Mouse (Mus musculus): ENCODE results near the gene Auh.

The Auh gene

DNA sequence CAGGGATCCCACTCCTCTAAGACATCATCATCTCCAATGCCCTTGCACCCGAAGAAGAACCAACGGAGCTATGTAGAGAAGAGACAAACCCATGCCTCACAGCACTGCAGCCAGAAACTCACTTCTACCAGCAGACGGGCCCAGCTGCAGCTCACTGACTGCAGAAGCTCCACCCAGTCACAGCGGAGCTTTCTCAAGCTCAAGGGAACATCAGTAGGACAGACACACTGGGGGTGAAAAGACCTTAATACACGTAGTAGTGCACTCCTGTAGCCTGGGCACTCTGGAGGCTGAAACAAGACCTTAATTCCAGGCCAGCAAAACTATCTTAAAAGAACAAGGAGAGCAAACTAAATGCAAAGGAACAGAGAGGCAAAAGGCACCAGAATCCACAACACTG, 5.0 kb downstream of the Auh start:
- no peak for ATAC-seq (ENCODE audit: low TSS enrichment)

DNA sequence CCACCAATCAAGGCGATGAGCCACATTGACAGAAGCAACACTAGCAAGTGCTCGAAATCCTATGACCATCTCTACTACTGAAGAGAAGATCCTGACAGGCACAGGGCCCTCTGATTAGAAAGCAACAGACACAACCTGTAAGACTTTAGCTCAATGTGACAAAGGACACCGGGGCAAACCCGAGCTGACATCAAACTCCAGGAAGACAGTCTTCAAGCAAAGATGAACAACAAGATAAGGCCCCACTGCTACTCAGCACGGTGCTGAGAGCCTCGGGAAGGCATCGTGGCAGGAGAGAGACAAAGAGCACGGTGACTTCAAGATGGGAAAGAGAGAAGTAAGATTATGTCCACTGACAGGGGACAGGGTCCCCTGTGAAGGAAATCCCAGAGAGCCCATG, 7.5 kb downstream of the Auh start:
- no peak for ATAC-seq (ENCODE audit: low TSS enrichment)

DNA sequence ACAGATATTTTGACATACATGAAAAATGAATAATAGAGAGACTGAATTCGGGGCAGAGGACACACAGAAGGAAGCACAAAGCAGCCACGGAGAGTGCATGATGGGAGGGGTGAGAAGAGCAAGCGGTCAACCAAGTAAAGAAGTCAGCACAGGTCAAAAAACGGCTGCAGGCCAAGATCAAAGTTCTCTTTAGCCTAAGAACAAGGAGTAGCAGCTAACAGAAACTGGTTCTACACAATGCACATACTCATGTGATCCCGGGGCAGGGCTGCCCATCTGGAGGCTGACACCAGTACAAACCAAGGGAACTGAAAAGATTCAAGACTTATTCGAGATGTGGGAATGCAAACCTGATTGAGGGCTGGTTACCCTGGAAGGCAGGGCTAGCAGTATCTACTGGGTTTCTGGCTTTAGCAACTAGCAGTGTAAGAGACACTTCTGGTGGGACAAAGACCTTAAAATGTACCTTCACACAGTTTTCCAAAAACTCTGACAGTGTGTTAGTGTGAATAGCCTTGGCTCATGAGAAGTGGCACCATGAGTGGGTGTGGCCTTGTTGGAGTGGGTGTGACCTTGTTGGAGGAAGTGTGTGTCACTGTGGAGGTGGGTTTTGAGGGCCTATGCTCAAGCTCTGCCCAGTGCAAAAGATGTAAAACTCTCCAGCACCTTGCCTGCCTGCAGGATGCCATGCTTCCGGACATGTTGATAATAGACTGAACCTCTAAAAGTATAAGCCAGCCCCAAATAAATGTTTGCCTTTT, 8.2 kb downstream of the Auh start:
- ATAC-seq (ENCODE audit: low TSS enrichment): no peak

DNA sequence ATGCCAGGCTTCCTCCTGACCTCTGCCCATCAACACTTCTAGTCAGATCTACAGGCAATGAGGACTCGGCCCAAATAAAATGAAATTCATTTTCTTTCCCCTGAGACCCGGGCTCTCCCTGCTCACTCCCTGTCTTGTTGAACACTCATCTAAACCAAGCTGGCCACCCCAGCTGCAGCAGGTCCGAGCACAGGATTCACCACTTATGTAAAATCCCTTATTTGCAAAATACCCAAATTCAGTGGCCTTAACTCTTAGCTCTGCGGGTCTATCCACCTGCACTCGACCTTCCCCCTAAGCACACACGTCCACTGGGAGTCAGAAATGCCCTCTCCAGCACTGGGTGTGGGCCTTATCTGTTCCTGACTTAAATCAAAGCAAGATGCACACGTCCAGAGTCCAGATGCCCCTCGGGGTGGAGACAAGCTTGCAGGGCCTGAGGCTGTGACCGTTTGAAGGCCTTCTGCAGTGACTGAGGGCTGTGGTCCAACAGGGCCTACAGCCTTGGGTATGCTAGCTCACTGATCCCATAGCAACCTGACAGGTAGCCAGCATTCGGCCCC, 9.6 kb downstream of the Auh start:
- no peak for ATAC-seq (ENCODE audit: low TSS enrichment)

DNA sequence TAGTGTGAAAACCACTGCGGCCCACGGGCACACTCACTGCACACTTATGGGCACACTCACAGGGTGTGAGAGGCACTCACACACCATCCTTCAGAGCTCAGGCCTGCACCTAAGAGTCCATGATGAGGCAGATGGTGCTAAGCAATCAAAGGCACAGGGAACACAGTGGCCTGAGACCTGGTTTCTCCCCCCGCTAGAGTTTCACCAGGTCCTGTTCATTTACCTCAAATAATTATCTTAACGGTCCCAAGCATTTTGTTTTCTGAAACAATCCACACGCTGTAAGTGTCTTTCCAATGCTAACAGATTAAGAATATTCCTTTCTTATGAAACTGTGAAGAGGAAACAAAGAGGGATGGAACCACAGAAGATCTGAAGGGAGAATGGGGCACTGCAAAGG, 11.1 kb downstream of the Auh start:
- ATAC-seq (ENCODE audit: low TSS enrichment): no peak

DNA sequence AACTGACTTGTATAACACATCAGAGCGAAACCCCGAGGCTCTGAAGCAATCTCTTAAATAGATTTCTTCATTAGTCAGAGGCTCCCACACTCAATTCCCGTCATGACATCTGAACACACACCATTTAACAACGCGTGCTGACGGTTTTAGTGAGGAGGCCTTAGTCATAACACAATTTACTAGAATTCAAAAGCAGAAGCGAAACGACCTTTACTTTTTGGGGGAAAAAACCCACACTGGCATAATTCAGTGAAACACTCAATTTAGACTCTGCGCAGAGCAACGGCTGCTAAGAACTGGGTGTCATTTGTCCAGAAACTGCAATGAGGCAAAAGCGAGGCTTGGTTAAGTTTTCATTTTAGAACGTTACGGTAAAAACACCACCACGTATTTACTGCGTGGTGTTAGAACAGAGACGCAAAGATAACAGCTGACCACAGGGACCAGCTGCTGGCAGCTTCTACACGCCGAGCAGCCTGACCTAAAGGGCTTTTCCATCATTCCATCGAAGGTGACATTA, 14.8 kb downstream of the Auh start:
- ATAC-seq (ENCODE audit: low TSS enrichment): peak; percentile 45

DNA sequence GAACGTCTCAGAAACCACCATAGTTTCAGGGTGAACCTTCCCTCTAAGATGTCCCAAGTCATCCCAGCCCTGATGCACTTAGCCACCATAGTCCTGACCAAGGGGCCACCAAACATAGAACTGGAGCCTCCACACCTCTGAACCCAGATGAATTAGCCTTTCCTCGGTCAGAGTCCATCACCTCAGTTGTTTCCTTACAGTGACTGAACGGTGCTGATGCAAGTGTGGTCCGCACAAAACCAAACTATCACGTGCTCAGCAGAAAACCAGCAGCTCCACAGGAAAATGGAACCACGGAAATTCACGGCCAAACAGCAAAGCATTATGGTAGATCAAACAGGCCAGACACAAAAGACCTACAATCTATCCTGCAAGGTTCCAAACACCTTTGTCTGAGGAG, 15.6 kb downstream of the Auh start:
- no peak for ATAC-seq (ENCODE audit: low TSS enrichment)

DNA sequence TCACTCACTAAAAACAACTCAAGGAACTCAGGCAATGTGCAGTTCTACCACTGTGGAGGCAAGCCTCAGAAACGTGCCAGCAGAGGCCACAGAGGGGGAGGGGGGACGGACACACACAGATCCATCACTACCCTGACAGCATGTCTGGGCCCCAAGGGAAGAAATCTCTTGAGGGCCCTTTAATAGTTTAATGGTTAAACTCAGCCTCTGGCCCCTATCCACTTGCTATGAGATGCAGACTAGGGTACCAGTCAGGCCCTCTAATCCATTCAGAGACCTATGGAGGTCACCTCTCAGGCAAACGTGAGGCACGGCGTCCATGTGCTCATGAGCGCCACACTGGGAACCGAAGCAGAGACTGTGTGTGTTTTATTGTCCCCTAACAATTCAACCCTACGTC, 17.0 kb downstream of the Auh start:
- ATAC-seq (ENCODE audit: low TSS enrichment): no peak

DNA sequence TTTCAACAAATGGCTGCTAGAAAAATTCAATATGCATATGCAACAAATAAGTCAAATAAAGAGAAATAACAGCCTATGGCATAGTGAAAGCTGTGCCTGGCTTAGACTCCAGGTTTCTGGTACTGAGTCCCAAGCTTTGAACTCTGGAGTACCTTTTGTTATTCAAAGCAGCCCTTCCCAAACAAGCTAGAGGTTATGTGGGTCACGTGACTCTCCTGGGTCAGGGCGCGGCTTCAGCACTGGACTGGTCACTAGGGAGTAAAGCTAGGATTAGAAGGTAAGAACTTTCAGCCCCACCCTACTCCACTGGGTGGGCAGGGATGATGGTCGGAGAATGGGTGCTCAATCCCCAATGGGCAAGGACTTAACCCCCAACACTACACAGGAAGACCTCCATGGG, 18.2 kb downstream of the Auh start:
- ATAC-seq (ENCODE audit: low TSS enrichment): no peak

DNA sequence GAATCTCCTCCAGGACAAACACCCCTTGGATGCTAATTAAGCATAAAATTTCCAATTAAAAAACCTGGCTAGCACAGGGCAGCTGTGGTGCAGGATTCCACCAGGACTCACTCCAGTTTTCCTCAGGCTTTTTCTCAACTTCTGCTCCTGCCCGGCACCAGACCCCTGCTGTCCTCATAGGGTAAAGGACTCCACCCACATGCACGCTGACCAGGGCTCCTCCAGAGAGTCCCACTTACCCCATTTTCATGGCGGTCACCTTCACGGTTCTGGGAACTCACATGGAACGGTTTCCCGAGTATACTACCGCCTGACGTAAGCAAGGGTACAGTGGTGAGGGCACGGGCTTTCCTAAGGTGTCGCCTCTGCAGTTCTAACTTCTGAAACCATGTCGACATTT, 23.2 kb downstream of the Auh start:
- no peak for ATAC-seq (ENCODE audit: low TSS enrichment)

DNA sequence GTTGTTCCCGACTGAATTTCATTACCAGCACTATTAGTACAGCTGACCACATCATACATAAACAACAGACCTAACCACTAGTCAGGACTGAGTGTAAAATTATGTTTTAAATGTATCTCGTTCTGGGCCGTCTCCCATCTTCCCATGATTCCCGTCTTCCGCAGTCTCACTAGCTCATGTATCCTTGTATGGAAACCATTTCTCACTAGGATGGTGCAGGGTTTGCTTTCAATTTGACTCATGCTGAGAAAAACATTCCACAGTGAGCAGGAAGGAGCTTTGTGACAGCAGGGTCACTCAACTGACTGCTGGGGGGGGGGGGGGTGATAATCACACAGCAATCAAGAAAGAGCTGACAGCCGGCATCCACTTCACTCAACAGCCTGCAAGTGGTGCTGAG, 25.3 kb downstream of the Auh start:
- ATAC-seq (ENCODE audit: low TSS enrichment): no peak

DNA sequence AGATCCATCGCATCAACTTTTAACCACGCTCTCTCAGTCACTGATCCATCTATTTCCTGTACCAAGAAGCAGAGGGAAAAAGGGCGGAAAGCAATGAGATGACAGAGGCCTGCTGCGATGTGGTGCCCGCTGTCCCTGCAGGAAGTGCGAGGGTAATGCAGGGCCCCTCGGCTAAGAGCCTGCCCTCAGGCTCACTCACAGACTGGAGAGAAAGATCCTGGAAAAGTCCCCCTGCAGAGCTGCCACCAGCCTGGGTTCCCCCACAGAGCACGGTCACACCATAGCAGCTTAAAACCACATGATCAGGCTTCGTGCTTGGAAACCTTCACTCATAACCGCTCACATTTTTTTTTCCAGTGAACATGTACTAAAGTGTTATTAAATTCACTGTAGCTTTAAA, 25.7 kb downstream of the Auh start:
- no peak for ATAC-seq (ENCODE audit: low TSS enrichment)

DNA sequence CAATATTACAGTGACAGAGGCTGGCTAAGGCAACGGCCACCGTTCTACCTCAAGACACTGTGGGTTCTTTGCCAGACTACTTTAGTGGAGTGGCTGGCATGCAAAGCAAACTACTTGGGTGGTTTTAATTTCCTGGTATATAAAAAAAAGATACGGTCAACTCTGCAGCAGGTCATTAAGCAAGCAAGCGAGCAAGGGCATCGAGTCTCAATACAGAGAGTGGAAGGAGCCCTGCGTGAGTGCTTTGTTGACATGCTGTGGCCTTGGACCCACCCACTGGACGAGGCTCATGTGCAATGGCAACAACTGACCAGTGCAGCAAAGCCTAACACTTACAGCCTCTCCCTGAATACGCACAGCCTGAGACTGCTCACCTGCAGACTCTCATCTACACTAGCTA, 27.0 kb downstream of the Auh start:
- ATAC-seq (ENCODE audit: low TSS enrichment): no peak

DNA sequence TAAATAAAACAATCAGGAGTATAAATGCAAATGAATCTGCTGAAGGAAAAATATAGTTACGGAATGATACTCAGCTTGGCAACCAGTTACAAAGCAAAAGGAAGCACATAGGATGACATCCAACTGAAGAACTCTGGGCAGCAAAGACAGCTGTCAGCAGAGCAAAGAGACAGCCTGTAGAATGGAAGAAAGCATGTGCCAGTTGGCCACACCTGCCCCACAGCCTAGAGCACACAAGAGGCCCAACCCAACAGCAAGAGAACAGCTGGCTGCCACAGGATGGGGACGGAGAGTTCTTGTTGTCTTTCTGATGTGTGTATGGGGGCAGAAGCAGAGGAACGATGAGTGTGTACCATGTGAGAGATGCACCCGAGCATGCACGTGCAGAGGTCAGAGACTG, 29.8 kb downstream of the Auh start:
- peak; percentile 51; the same call in 1 of the 2 replicates for ATAC-seq (ENCODE audit: low TSS enrichment)

DNA sequence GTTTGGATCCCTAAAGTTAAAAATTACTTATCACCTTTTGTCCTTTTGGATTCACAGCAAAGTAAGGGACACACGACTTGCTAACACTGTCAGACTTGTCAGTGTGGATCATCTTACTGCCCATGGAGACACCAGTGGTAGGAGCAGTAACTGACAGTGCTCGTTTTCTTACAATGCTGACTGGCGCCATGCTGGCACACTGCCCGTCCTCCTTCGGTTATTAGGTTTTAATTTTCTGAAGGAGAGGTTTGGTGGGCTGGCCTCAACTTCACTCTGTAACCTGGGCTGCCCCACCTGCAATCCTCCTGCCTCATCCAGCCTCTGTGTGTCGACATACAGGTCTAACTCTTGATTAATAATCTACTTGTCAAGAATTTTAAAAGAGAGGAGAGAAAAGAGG, 31.7 kb downstream of the Auh start:
- ATAC-seq (ENCODE audit: low TSS enrichment): no peak

DNA sequence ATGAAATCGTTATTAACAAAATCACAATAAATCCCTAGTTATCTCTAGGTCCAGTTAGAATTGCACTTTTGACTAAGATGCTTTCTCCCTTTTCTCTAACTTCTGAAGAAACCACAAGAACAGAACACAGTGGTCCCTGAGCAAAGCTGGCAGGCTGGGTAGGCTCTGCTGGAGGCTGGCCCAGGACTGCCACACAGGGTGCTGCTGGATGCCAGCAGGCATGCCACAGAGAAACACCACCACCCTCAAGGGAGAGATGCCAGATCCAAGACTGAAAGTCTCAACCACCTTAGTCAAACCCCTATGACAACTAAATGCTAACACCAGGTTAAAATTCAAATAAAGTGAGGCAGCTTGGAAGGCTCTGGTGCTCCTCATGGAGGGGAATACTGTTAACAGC, 36.7 kb downstream of the Auh start:
- ATAC-seq (ENCODE audit: low TSS enrichment): peak; percentile 81

DNA sequence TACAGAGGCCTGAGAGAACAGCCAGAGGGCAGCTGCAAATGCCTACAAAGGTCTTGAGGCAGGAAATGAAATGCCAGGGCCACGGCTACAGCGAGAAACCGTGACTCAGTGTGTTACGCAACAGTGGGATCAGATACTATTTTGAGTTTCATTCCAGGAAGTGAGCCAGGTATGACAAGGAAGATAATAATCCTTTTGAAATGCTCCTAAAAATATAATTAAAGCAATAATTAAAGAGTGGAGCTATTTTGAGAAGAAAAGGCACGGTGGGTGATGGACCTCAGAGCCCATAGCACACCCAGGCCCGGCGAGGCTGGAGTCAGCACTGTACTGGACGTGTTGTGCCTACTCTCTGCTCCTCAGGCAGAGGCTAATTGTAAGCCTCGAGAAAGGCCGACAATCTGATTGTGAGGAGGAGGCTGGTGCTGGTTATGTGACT, 37.4 kb downstream of the Auh start:
- peak; percentile 54 for ATAC-seq (ENCODE audit: low TSS enrichment)

DNA sequence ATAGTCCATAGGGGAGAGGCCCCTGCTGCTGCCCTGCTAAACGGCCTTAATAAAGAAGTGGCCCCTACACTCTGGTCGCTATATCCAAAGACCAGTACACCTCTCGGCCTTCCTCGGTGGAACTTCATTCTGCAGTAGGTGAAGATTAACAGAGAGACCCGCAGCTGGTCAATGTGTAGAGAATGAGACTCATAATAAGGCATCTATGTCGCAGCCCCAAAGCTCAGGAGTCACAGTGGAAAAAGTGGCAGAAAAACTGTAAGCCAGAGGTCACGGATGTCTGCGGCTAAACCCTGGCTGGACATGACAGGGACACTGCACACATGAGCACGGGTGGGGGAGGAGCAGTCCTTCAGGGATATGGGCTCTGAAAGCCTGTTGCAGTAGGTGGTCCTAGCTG, 39.2 kb downstream of the Auh start:
- ATAC-seq (ENCODE audit: low TSS enrichment): no peak

DNA sequence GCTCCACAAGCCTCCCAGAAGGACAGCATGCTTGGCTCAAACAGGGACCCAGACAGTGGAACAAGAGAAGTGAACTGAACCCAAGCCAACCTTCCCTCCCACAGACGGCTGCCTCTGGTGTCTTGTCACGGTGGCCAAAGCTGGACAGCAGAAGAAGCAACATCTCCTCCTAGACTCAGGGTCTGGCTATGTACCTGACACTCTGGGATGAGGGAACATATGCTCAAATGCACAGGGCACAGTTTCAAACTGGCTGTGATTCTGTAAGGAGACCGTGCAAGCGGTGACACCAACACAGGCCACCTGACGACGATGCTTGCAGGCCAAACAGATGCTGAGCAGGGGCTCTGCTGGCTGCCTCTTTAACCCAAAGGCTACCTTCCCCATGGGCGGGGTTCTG, 42.7 kb downstream of the Auh start:
- ATAC-seq (ENCODE audit: low TSS enrichment): no peak

DNA sequence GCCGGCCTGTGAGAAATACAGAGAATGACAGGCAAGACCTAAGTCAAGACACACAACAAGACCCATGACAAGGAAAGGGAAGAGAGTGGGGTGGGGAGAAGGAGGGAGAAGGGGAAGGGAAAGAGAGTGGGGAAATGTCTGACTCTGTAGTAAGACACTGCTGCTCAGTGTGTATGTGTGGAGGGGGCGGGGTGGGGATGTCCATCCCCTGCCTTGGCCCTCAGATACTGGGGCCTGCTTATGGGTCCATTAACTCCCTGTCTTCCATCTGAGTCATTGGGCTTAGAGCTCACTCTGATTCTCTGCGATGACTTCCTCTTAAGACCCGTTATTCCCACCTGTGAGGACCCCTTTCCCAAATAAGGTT, 45.5 kb downstream of the Auh start:
- ATAC-seq (ENCODE audit: low TSS enrichment): no peak

DNA sequence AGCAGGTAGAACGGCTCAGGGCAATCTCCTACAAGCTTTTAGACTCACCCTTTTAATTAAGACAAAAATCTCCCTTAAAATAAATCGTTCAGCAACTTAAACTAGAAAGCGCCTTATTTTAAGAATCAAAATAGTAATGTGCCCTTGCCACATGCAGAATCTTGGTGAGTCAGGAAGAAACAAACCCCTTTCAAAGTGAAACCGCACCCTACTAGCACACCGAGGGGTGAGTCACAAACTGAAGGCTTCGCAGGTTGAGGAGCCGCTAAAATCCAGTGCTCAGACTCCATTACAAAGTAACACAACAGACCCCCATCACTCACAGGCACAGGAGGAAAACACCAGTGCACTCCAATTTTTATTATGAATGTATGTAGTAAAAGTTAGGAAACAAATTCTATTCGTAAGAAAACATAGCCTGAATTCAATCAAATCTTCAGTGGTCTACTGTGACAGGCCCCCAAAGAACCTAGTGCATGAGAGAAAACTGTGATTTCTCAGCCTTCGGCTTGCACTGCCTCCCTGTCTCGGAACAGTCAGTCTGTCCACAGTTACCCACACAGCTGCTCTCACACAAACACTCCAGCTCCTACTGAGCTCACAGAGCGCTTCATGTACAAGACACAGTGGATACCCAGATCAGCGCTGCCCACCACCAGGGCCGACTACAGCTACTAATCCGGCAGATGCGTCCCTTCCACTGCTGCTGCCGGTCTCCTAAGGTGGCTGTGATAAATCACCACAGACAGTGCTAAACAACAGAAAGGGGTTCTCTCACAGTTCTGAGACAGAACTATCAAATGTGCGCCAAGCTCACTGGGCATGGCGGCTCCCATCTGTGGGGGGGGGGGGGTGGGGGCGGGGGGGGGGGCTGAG, 46.2 kb downstream of the Auh start:
- peak; percentile 43; the same call in 1 of the 2 replicates for ATAC-seq (ENCODE audit: low TSS enrichment)

DNA sequence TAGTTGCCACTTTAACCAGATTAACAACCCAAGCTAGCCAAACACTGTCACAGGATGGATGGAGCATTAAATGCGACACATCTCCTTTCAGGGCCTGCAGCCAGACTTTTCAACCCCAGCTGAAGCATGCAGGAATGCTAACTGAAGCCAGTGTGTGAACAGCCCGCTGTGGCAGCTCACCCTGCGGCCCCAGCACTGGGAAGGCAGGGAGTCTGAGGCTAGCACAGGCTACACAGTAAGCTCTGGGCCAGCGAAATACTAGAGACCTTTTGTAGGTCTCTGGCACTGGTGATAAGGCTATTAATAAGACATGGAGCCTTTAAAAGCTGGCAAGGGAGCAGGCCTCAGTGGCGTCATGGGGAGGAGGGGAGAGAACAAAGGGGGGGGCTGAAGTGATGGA, 49.1 kb downstream of the Auh start:
- ATAC-seq (ENCODE audit: low TSS enrichment): no peak

DNA sequence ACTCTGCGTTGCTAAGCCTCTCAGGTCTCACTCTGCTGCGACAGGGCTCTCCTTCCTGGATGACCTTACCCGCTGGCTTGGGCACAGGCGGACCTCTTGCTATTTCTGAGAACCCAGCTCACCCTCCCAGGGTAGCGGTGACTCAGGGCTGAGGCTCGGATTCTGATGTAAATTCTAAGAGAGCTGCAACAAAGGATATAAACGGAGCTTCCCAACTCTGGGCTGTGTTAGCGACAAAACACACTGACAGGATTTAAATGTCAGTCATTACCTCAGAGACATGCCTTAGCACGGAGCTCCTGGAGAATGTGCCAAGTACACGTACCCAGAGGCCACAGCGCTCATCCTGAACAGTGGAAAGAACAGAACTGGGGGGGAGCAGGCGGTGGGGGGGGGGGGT, 49.6 kb downstream of the Auh start:
- ATAC-seq (ENCODE audit: low TSS enrichment): no peak; the same call in 1 of the 2 replicates
